Mouse (Mus musculus) kidney, adult 11 months (tissue): ENCODE measurements around the gene Hspbp1.

ENCODE experiments used
- DNase-seq: peaks from one replicate; pipeline ENCODE4 v3.0.0; 2022

Gene Hspbp1

DNA sequence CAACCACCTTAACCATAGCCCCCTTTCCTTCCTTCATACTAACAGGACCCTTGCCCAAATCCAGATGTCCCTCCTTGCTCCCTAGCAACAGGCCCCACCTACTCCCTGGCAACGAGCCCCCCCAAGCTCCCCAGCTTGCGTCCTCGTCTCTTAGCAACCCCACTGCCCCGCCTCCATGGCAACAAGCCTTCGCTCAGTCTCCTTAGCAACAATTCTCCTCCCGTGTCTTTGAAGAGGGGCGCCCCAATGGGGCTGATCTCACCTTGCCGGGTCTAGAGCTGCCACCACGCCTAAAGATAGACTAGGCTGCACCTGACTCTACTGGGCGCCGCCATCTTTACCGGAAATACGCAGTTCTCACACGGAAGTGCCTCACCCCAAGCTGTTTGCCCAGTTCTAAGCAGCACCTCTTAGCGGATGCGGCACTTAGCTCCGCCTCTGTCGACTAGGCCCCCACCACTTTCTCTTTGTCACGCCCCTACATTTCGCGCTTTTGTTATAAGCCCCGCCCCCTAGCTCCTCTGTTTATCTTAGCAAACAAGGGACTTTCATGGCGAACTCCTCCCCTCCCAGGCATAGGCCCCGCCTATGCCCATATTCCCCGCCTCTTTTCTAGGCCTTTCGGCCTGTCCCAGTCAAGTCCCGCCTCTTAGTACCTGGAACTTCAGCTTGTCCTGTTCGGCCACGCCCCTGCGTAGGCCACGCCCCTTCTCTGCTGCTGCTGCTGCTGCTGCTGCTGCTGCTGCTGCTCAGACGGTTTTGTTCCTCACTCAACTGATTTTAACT, at the start of gene Hspbp1:
Gene Hspbp1, minus strand, starts transcription at position 437 of the 786 bp plus-strand sequence.
- peak; percentile 99 for DNase-seq

DNA sequence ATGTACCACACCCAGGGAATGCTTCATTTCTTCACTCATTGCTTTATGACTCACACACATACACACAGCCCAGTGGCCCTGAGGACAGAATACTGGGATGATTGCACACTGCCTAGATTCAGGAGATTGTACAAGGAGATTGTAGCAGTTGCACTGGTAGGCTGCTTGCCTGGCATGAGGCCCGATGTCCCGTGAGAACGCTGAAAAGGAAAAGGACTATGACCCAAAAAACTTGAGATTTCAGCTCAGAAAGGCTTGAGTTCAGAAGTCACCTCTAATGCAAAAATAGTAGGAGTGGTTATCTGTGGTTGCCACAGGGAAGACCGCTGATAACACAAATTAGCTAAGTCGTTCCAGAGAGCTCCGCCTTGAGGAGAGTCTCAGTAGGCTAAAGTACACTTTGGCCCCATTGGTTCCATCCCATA, 48.1 kb upstream of the Hspbp1 start:
- peak; percentile 57 for DNase-seq

DNA sequence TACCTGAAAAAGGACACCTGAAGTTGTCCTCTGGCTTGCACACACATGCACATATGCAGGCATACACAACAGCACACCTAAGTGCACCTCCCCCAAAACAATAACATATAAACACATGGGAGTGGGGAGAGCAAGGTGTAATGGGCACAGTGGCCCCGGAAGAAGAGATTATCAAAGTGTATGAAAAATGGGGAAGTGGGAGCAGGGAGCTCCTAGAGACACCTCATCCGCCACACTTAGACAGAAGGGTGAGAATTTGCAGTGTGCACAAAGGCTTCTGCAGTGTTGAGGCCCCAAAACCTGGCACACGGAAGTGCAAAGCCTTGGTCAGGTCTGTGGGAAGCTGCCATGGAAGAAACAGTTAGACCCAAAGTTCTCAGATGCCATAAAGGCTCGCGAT, 46.2 kb upstream of the Hspbp1 start:
- no peak for DNase-seq

DNA sequence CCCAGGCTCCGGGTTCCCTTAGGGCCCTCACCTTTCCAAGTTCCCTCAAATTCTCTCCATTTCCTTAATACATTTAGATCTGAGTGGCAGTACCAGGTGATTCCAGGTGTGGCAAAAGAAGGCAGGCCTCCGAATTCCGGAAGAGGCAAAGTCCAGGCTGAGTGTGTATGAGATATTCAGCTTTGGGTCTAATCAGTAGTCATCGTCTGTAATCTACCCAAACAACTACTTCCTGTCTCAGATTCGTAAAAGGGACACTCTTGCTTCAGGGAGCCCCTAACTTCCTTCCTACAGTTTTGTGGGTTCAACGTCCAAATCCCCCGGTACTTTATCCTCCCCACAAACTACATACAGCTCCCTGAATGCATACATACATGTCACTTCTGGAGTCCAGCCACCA, 40.3 kb upstream of the Hspbp1 start, which contains the start of gene Tmem150b:
Gene Tmem150b, minus strand, starts transcription at position 81 of the 400 bp plus-strand sequence.
- no peak for DNase-seq

GRCm38 (mm10) chr7:4724359-4724758, 39.5 kb upstream of the Hspbp1 start:
- no peak for DNase-seq

GRCm38 (mm10) chr7:4723508-4723907, 38.6 kb upstream of the Hspbp1 start:
- DNase-seq: no peak

DNA sequence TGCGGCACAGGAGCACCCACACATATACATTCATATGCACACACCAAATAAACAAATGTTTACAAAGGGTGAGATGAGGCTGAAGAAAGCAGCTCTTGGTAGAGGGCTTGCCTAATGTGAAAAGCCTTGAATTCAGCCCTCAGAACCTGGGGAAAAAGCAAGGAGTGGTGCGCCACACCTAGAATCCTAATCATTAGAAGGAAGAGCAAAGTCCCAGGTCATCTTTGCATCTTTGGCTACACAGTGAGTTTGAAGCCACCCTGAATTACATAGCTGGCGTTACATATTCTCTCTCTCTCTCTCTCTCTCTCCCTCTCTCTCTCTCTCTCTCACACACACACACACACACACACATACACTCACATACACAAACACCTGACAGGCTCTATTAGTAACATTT, 34.4 kb upstream of the Hspbp1 start:
- no peak for DNase-seq

DNA sequence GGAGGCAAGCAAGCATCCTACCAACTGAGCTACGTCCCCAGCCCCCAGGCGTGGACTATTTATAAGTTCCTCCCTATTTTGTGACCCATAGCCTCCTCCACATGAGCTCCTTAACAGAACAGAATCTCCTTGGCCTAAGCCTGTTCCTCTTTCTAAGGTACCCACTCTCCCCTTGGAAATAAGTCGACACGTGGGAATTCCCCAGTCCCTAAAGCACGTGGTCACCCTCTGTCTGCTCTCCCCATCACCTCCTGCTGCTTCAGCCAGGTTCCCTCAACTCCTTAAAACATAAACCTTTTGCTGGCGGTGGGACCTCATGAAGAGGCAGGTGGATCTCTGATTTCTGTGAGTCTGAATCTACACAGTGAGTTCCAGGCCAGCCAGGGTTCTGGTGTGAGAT, 32.1 kb upstream of the Hspbp1 start:
- no peak for DNase-seq

DNA sequence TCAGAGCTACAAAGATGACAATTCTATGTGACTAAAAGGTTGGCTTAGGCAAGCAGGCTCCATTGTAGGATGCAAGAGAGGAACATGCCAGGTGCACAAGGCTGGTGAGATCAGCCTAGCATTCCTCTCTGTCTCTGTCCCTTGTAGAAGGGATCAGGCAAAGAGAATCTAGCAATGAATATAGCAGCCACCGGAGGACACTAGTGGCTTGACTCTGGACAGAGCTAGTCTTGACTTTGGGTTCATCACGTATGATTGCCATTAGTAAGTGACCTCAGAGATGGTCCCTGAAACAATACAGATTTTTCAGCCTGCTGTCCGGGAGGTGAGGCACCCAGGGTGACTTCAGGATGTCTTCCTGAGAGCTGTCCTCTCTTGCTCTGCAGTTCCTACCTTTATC, 27.7 kb upstream of the Hspbp1 start:
- no peak for DNase-seq

GRCm38 (mm10) chr7:4705098-4705497, 20.2 kb upstream of the Hspbp1 start:
- no peak for DNase-seq

DNA sequence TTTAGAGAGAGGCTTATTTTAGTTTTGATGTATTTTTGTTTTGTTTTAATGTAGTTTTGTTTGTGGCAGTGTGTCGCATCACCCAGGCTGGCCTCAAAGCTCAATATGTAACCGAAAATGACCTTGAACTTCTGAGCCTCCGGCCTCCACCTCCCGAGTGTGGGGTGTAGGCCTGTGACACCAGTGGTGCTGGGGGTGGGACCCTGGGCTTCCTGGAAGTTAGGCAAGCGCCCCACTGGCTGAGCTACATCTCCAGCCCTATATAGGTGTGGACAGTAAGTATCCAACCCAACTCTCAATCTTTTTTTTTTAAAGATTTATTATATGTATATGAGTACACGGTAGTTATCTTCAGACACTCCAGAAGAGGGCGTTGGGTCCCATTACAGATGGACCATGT, 18.3 kb upstream of the Hspbp1 start:
- no peak for DNase-seq

- no peak for DNase-seq
Observed at GRCm38 (mm10) chr7:4702334-4702733, 17.5 kb upstream of the Hspbp1 start.

DNA sequence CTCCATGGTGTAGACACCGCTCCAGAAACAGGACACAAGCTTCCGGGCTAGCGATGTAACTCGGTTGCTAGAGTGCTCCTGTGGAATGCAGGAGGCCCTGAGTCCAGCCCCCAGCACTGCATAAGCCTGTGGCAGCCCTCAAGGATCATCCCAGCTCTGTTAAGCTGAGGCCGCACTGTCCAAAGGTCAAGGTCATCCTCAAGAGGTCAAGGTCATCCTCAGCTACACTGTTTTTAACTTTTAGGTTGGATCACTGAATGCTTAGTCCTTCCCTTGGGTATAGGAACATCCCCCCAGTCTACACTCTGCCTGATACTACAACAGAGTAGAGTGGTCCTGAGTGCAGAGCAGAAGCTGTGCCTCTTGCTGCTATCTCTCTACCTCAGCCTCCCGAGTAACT, 8.1 kb upstream of the Hspbp1 start:
- DNase-seq: no peak

GRCm38 (mm10) chr7:4690951-4691653, 6.2 kb upstream of the Hspbp1 start:
- DNase-seq: no peak

- DNase-seq: no peak
Observed at GRCm38 (mm10) chr7:4690387-4690786, 5.5 kb upstream of the Hspbp1 start, which contains the start of gene Brsk1. TSS of gene Brsk1 (plus strand) at chr7:4690604.

GRCm38 (mm10) chr7:4684203-4684602, 665 bp downstream of the Hspbp1 start:
- DNase-seq: no peak

DNA sequence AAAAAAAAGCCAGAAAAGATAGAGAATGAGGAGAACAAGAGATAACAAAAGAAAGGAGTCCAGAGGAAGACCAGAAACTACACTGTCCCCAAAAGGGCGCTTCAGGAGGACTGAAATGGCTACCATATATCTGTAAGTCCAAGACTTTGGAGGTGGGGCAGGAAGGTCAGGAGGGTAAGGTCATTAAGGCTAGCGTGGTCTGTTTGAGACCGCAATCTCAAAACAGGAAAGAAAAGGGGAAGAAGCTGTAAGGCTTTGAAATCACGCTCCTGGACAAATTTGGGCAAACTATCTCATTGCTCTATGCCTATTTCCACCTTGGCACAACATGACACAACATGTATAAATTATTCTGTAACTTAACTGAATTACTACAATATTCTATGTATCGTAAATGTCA, 1.6 kb downstream of the Hspbp1 start:
- DNase-seq: no peak

DNA sequence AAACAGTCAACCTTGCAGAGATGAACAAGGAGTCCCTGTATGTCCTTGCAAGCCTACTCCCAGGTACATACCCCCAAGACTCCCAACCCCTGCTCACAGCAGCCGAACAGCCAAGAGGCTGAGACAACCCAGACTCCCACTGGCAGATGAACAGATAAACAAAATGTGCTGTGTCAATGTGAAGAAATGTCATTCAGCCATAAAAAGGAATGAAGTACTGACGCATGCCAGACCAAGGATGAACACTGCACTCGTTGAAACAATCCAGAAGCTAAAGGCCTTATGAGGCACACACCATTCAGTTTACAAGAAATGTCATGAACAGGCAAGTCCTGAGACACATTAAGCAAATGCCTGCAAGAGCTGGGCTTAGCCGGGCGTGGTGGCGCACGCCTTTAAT, 9.7 kb downstream of the Hspbp1 start:
- DNase-seq: no peak

- no peak for DNase-seq
Observed at GRCm38 (mm10) chr7:4674114-4674731, 10.6 kb downstream of the Hspbp1 start.

DNA sequence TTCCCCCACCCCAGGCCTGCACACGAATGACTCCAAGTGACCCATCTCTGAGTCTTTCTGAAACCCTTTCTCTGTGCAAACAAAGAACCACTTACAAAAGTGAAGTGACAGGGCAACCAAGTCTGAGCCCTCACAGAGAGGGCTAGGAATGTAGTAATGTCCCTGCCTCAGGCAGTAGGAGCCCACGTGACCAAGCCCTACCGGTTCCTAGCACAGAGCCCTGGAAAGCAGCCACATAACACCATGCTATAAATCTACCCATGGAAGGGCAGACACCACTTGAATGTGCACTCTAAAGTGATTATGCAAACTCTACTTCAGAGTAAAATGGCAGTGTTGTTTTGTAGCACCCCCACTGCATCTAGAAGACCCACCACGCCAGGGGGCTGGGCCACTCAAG, 12.9 kb downstream of the Hspbp1 start:
- peak; percentile 55 for DNase-seq

DNA sequence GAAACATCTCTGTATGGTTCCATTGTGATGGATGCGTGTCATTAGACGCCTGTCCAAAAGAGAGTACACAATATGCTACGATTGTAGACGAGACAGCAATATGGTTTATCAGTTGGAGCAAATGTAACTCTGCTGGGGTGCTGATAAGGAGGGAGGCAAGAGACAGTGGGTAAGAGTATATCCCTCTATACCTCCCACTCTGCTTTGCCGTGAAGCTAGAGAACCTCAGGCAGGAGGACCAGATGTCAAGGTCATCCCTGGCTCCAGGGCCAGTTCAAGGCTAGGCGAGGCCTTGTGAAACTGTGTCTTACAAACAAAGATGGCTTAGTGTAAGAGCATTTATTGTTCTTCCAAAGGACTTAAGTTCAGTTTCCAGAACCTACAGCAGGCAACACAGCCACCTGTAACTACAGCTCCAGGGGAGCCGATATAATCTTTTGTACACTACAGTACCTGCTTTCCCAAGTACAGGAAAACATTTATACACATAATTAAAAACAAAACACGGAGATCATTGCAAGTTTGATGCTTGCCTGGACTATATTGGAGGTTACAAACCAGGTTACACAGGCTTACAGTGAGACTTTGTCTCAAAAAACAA, 14.1 kb downstream of the Hspbp1 start:
- DNase-seq: no peak

DNA sequence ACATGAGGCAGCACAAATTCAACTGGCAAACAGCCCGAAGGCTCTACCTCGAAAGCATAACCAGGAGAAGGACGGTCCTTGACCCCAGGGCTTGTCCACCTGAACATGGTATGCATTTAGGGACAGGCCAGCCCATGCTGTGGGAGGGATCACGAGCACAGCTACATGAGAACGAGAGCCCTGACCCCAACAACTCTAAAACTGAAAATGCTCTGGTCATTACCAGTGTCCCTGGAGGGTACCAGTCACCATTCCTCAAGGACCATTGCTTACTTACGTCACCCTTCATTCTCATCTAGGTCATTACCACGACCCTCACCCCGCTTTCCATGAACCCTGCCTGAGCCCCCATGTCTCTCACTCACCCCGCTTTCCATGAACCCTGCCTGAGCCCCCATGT, 15.7 kb downstream of the Hspbp1 start:
- DNase-seq: no peak

DNA sequence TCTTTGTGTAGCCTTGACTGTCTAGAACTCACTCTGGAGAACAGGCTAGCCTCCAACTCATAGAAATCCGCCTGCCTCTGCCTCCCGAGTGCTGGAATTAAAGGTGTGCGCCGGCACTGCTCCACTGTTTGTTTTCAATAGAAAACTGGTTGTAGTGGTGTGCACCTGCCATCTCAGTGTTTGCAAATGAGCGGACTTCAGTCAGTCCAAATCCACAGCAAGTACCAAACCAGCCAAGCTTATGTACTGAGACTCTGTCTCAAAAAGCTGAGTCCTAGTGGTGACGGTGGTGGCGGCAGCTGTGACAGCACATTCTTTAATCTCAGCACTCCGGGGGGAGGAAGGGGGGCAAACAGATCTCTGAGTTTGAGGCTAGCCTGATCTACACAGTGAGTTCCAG, 16.4 kb downstream of the Hspbp1 start:
- no peak for DNase-seq
